Mouse (Mus musculus): ENCODE results near the gene Tgif2. TPM values are rescaled to one million over a fixed set of nuclear protein-coding genes. Genes with fewer than 3 reads are reported as not detected.
"Not testable (repeated sequence)": the region's sequence is repeated elsewhere in the genome, so short reads cannot be mapped to it uniquely, and the experiment has no call there.

The Tgif2 gene
- total RNA-seq, 2 experiments from 2014 or later = 0.75 to 0.95 TPM

GRCm38 (mm10) chr2:156841841-156842706, 2.3 kb downstream of the Tgif2 start:
- DNase-seq (ENCODE audit: low spot score) = no peak
- intact Hi-C loops (cut with DNase I) = loop anchor here (1.0 kb wide), 1 partner anchor 20 kb away; no protein-coding TSS in a partner anchor

- intact Hi-C loops (cut with DNase I) = no loop called here
Measured at GRCm38 (mm10) chr2:156842711-156843110, 2.9 kb downstream of the Tgif2 start.

DNA sequence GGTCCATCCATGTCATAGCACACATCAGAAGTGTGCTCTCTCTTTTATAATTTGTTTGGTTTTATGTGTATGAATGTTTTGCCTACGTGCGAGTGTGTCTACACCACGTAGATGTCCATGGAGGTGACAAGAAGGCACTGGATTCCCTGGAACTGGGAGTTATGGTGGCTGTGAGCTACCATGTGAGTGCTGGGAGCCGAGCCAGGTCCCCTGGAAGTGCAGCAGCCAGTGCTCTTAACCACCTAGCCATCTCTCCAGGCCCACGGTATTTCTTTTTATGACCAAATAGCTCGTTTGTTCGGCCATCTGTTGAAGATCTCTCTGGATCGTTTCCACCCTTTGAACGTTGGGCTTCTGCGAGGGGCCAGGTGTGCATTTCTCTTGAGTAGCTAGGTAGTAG, 3.5 kb downstream of the Tgif2 start:
- intact Hi-C loops (cut with DNase I) = no loop called here
- DNase-seq (ENCODE audit: low spot score) = no peak

More at GRCm38 (mm10) chr2:156842711-156843110, 2.9 kb downstream of the Tgif2 start:
- no peak for DNase-seq (ENCODE audit: low spot score)

DNA sequence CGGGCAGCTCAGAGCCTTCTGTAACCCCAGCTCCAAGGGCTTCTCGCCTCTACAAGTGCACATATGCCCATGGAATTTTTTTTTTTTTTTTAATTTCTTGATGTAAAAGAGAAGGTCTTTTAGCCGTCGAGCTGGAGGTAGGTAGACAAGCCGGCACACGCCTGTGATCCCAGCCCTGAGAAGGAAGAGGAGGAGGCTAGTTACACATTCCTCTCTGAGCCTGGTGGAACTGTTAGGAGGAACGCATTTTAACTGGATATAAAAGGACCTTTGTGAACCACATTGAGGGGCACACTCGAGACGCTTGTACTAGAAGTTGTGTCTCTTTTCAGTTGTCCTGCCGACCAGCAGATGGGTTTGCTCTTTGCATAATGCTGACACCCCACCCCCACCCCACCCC, 4.9 kb downstream of the Tgif2 start:
- no peak for DNase-seq (ENCODE audit: low spot score)
- intact Hi-C loops (cut with DNase I) = no loop called here

DNA sequence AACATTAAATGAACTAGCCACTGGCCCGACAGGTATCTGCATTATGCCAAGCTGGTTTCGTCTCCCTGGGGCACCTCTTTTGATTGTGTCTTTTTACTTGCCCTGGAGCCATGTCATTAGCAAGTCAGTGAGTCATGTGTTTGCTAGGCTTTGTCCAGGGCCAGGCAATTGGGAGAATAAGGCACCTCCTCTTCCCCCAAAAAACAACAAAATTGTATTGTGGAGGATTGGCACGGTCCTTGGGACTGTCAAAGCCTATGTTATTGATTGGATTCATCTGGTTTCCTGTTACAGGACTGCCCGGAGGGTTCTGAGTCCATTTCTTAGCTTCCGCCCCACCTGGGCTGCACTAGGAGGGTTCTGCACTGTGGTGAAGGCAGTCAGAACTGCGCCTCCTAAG, 7.8 kb downstream of the Tgif2 start:
- DNase-seq (ENCODE audit: low spot score) = no peak
- intact Hi-C loops (cut with DNase I) = no loop called here

- no peak for DNase-seq (ENCODE audit: low spot score)
- intact Hi-C loops (cut with DNase I) = no loop called here
Measured at GRCm38 (mm10) chr2:156848526-156849182, 8.8 kb downstream of the Tgif2 start.

GRCm38 (mm10) chr2:156850505-156850904, 10.7 kb downstream of the Tgif2 start:
- intact Hi-C loops (cut with DNase I) = no loop called here

GRCm38 (mm10) chr2:156853584-156853983, 13.8 kb downstream of the Tgif2 start:
- intact Hi-C loops (cut with DNase I); DNase-seq (ENCODE audit: low spot score): not testable (repeated sequence)

More at GRCm38 (mm10) chr2:156850505-156850904, 10.7 kb downstream of the Tgif2 start:
- DNase-seq (ENCODE audit: low spot score) = no peak

DNA sequence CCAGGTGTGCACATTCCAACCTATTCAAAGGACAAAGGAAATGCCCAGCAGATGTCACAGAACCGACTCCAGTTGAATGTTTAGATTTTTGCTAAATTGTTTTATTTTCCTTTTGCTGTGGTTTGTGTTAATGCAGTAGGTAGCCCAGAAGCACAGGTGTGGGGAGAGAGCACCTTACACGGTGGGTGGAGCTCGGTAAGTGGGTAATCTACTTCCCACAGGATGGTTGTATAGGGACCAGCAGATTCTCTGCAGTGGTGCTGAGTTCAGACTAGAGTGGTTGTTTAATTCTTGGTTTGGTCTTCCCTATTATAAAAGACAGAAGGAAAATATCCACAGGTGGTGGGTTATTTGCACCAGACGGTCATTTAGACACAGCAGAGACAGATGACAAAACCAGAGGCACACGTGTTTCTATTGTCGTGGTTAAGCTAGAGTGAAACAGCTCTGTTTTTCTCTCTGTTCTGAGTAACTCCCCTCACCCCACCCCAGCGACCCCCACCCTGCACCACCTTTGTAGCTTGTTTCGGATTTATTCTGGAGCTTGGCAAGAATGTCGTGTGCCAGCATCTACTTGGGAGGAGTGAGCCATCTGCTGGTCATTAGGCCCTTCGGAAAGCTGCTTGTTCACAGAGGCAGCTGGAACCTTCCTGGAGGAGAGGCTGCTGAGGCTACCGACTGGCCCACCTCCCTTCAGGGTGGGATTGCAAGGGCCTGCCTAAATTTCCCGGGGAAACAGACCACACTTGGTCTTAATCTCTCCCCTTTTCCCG, 14.4 kb downstream of the Tgif2 start:
- not testable (repeated sequence) for DNase-seq (ENCODE audit: low spot score)
- intact Hi-C loops (cut with DNase I) = loop anchor here (1.0 kb wide), 1 partner anchor 45 kb away; no protein-coding TSS in a partner anchor

- intact Hi-C loops (cut with DNase I) = no loop called here
- no peak for DNase-seq (ENCODE audit: low spot score)
Measured at GRCm38 (mm10) chr2:156856311-156856710, 16.5 kb downstream of the Tgif2 start.

- intact Hi-C loops (cut with DNase I) = no loop called here
- no peak for DNase-seq (ENCODE audit: low spot score)
Measured at GRCm38 (mm10) chr2:156857385-156857791, 17.6 kb downstream of the Tgif2 start.

DNA sequence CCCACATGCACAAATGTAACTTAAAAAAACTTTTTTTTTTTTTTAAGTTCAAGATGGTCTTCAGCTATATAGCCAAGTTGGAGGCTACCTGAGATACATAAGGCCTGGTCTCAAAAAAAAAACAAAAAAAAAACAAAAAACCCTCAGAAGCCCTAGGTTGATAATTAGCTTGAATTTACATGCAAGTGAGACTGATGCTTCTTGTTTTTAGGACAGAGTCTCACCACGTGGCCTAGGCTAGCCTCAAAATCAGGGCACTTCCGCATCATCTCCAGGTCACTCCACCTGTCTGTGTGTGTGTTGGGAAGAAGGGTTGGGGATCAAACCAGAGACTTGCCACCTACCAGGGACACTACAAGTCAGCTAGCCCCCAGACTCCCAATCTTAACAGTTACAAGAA, 18.0 kb downstream of the Tgif2 start, which contains the start of gene 4930518I15Rik:
Gene 4930518I15Rik (minus strand): TSS at position 112 of the 400 bp plus-strand sequence.
- no peak for DNase-seq (ENCODE audit: low spot score)
- intact Hi-C loops (cut with DNase I) = no loop called here

- no peak for DNase-seq (ENCODE audit: low spot score)
- intact Hi-C loops (cut with DNase I) = no loop called here
Measured at GRCm38 (mm10) chr2:156858671-156859070, 18.9 kb downstream of the Tgif2 start.

DNA sequence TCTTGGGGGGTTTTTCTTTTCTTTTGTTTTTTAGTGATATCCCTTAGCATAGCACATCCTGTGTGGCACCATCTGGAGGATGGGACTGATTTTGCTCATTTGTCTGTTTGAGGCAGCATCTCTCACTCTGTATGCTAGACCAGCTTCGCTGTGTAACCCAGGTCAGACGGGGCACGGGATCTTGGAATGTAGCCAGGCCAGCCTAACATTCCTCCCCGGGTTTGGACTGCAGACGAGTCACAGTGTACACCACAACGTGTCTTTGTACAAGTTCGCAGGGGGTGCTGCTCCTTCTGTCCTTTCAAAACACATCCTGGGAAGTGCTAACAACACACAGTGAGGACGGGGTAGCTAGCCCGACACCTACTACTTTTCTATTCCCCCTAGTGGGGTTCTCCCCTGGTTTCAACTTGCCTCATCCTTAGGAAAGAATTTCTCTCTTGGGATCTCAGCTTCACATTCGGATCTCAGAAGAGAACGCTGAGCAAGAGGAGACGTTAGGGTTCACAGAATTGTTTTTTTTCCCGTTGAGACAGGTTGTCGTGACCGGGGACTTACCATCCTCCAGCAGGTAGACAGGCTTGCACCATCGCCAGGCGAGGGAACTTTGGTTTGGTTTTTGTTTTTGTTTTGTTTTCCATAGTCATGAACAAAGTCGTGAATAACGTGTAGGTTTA, 22.4 kb downstream of the Tgif2 start:
- intact Hi-C loops (cut with DNase I) = loop anchor here (1.0 to 5.0 kb wide), 2 partner anchors 21 to 140 kb away; no protein-coding TSS in a partner anchor
- no peak for DNase-seq (ENCODE audit: low spot score)

GRCm38 (mm10) chr2:156862772-156863486, 23.1 kb downstream of the Tgif2 start, which contains the start of gene Rab5if:
Gene Rab5if, plus strand, starts transcription at chr2:156863128.
- intact Hi-C loops (cut with DNase I) = loop anchor here (1.0 to 5.0 kb wide), 2 partner anchors 22 to 141 kb away; no protein-coding TSS in a partner anchor
- DNase-seq (ENCODE audit: low spot score) = peak; percentile 96

DNA sequence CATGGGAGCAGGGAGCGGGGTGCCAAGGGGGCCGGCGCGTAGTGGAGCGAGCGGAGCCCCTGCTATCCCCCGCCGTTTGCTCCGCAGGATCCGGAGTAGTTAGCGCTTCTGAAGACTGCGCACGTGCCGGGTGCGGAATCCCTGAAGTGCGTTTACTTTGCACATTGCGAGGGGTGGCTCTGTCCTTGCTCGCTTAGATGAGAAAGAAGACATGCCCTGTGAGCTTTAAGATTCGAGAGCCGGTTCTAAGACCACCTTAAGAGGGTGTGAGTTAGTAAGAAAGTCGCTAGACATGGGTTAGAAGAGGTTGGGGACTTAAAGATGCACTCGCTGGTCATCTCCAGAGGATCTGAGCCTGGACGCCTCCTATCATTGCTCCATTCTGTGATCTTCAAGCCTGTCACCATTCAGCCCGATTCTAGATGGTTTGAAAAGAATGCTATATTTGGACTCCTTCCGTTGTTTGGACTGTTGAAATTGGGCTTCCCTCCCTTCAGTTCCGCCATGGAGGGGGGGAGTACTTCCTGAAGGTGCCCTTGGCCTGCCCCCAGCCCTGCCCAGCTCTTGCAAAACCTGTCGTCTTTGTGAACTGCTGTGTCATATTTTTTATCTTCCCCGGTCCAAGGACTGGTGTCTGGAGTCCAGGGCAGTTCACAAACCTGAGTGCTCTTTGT, 23.8 kb downstream of the Tgif2 start:
- DNase-seq (ENCODE audit: low spot score) = peak; percentile 31
- intact Hi-C loops (cut with DNase I) = loop anchor here (5.0 kb wide), 1 partner anchor 141 kb away; no protein-coding TSS in a partner anchor

DNA sequence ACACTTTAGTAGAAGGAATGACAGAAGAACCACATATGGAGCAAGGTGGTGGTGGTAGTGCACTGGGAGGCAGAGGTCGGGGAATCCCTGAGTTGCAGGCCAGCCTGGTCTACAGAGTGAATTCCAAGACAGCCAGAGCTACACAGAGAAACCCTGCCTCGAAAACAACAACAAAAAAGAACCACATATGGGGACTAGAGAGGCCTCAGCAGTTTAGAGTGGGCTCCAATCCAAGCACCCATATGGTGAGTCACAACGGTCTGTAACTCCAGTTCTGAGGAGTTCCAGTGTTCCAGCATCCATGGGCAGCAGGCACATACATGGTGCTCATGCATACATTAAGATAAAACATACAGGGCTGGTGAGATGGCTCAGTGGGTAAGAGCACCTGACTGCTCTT, 24.7 kb downstream of the Tgif2 start:
- intact Hi-C loops (cut with DNase I) = loop anchor here (5.0 kb wide), 1 partner anchor 142 kb away; no protein-coding TSS in a partner anchor
- DNase-seq (ENCODE audit: low spot score) = no peak

- DNase-seq (ENCODE audit: low spot score) = no peak
- intact Hi-C loops (cut with DNase I) = no loop called here
Measured at GRCm38 (mm10) chr2:156868994-156869393, 29.2 kb downstream of the Tgif2 start.

All from heart, postnatal 25 days (tissue).